Mouse (Mus musculus) mouse trophoblast stem cell (cell line): ENCODE measurements around the gene Nlrp6.
"Not testable (repeated sequence)": the region's sequence is repeated elsewhere in the genome, so short reads cannot be mapped to it uniquely, and the experiment has no call there.

Experiments used
- in situ Hi-C, 2 experiments: fragments of 300-500 bp; cut with MseI, MboI; formaldehyde crosslinking; loops; 2 replicates in 1 of 2; 3 replicates in 1 of 2; pipeline ENCODE4 v1.15.1; 2025

Gene Nlrp6

DNA sequence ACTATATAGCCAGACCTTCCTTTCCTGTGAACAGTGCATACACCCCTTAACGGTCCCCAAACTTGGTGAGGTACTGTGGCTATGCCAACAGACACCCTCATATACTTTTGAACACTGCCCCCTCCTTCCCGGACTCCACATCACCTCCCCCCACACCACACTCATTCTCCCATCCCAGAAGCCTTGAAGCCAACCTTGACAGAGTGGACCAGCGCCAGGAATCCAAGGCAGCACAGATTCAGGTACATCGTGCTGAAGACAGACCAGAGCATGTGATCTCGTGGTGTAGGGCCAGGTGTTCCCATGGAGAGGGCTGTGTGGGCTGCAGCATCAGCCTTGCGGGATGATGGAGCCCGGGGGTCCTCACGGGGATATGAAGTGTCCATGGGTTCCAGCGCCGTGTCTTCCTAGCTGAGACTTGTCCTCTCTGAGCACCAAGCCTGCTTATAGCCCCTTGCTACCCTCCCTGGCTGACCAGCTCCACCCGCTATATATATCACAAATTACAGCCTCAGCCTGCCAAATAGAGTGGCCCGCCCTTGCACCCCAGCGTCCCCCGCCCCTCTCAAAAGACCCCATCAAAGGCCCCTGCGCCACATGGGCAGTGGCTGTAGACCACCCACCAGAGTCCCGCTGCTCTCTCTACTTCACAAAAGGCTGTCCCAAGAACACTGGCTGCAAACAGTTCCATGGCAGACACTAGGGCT is 29.3 kb downstream of the Nlrp6 start, which contains the start of gene Ifitm5:
Ifitm5 (minus strand) TSS at position 468 of the 707 bp plus-strand sequence.
- in situ Hi-C loops = no loop called here

- in situ Hi-C loops = no loop called here
Observed at GRCm38 (mm10) chr7:140951051-140951450, 30.3 kb downstream of the Nlrp6 start.

DNA sequence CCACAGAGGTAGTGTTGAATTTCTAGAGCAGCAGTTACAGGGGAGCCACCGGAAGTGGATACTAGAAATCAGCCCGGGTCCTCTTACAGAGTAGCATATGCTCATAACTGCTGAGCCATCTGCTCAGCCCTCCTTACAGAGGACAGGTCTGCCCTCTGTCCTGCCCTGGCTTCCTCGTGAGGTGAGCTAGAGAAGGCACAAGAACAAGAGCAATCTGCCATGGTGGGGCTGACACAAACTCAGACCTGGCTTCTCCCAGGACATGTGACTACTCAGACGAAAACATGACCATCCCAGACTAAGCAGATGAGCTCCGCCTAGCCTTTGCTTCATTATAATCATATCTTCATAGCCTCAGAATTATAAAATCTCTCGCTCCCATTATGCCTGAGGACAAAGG is 31.1 kb downstream of the Nlrp6 start:
- in situ Hi-C loops = no loop called here

DNA sequence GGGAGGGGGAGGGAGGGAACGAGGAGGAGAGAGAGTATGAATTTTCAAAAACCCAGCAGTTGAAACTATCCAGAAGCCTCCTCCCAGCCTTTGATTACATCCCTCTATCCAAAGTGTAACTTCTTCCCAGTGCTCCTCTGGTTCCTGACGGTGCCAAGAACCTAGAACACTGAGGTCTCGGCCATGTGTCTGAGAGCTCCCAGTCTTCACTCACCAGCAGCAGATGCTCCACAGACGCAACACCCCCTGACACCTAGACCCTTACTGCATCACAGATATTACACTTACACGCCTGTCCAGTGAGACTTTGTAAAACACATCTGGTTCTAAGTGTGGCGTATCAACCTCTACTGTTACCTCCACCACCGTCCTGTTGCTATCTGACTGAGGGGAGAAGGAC is 31.7 kb downstream of the Nlrp6 start:
- in situ Hi-C loops = no loop called here

DNA sequence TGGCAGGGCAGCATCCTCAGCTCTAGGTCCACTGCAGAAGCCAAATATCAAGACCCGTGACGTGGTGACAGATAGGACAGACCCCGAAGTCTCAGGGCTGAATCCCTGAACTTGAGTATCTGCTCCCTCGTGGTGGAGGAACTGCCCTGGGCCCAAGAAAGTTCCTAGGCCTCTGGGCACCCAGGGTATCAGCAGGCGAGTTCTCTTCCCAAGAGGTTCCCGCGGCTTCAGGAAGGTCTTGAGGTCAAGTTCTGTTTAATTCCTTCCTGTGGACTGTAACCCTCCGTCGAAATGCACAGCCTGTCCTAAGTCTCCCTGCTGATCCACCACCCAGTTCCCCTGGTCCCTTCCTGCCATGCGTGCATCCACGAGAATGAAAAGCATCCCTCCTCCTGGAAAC is 32.4 kb downstream of the Nlrp6 start:
- in situ Hi-C loops = no loop called here

- in situ Hi-C loops = no loop called here
Observed at GRCm38 (mm10) chr7:140953800-140954732, 33.4 kb downstream of the Nlrp6 start.

GRCm38 (mm10) chr7:140954733-140955071 is 34.0 kb downstream of the Nlrp6 start:
- in situ Hi-C loops = loop anchor here (5.0 kb wide), 2 partner anchors 88 to 93 kb away; no protein-coding TSS in a partner anchor

- in situ Hi-C loops = loop anchor here (5.0 kb wide), 2 partner anchors 87 to 92 kb away; no protein-coding TSS in a partner anchor
Observed at GRCm38 (mm10) chr7:140955342-140955741, 34.6 kb downstream of the Nlrp6 start.

GRCm38 (mm10) chr7:140955758-140956555 is 35.3 kb downstream of the Nlrp6 start, which contains the start of the genes Gm45717 and Ifitm2:
Gene Gm45717 (minus strand): TSS chr7:140955937.
Gene Ifitm2 (minus strand): TSS chr7:140955987.
- in situ Hi-C loops = loop anchor here (5.0 kb wide), 2 partner anchors 86 to 91 kb away; no protein-coding TSS in a partner anchor

DNA sequence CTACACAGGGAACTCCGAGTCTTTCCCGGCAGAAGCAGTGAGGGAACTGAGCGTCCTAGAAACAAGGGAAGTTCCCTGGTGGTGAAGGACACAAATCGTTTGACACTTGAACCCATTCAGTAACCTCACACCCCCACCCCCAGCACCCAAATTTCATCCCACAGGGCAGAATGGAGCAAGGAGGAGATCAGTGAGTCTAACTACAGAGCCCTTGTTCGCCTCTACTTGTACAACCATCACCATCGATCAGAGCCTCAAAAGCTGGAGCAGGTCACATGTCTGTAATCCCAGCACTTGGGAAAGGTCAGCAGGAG is 35.8 kb downstream of the Nlrp6 start:
- in situ Hi-C loops = loop anchor here (5.0 kb wide), 2 partner anchors 86 to 91 kb away; no protein-coding TSS in a partner anchor

DNA sequence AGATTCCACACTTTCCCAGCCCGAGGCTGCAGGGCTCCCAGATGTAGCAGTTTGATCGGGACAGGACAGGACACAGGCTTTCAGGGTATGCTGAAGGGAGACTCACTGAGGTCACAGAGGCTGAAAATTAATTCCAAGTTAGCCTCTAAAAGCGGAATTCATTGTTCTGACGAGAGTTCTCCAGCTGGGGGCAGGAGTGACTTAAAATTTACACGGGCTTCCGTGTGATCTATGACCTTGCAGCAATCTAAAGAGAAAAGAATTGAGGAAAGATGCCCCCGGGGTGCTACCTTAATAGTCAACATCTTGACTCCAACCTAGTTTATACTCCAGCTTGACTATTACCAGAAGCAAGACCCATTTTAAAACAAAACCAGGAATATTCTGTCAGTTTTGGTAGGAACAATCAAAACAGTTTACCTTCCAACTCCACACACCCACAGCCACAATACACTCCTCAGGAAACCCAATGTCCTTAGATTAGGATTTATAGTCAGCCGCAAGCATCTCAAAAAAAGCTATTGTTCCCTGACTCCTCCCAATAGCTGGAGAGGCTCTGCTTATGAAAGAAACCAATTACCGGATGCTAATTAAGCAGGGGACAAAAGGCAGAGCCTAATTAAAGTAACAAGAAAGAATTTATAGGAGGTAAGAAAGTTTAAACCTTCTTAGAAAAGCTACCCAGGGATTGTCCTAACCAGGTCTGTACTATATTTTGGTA is 38.6 kb downstream of the Nlrp6 start:
- in situ Hi-C loops = loop anchor here (5.0 kb wide), 2 partner anchors 83 to 88 kb away; no protein-coding TSS in a partner anchor

- in situ Hi-C loops = no loop called here
Observed at GRCm38 (mm10) chr7:140960026-140960425, 39.3 kb downstream of the Nlrp6 start.

- in situ Hi-C loops = no loop called here
Observed at GRCm38 (mm10) chr7:140961416-140961815, 40.7 kb downstream of the Nlrp6 start.

GRCm38 (mm10) chr7:140962733-140963132 is 42.0 kb downstream of the Nlrp6 start:
- in situ Hi-C loops = no loop called here

DNA sequence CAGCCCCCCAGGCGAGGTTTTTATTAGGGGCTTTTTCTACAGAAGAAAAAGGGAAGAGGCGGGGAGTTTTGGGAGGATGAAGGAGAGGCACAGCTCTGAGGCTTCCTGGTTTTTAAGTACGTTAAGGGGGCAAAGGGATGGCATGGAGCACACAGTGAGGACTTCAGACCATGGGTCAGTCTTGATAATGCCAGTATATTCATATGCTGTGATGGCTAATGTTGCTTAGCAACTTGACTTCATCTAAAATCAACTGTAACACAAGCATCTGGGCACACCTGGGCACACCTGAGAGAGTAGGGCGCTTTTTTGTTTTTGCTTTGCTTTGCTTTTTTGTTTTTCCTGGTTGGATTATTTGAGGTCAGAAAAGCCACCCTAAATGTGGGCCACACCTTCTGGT is 46.2 kb downstream of the Nlrp6 start, which contains the start of gene Ifitm1:
Ifitm1 (plus strand) TSS at position 301 of the 400 bp plus-strand sequence.
- in situ Hi-C loops = no loop called here

DNA sequence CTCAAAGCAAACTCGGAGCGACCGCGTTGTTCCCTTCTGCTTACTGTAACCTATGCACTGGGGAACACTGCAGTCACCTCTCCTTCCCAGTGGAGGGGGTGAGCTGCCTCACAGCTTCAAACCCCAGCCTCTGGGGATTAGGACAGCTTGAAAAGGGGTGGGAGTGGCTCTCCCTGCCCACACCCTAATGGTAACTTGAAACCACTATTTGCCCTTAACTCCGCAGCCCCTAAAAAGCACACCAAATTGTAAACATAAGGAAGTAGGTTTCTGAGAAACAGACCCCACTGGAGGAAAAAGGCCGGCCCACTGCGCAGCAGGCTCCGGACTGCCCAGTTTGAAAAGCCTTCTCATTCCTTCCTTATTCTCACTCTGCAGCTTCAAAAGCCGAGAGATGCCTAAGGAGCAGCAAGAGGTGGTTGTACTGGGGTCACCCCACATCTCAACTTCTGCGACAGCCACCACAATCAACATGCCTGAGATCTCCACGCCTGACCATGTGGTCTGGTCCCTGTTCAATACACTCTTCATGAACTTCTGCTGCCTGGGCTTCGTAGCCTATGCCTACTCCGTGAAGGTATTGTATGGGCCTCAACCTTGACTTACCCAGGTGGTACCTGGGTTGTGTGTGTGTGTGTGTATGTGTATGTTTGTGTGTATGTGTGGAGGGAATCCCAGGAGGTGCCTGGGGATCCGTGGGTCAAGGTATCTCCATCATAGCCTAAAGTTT is 47.3 kb downstream of the Nlrp6 start:
- in situ Hi-C loops = no loop called here

GRCm38 (mm10) chr7:140968710-140969109 is 48.0 kb downstream of the Nlrp6 start:
- in situ Hi-C loops = not testable (repeated sequence)

- in situ Hi-C loops = no loop called here
Observed at GRCm38 (mm10) chr7:140970931-140971330, 50.2 kb downstream of the Nlrp6 start.

DNA sequence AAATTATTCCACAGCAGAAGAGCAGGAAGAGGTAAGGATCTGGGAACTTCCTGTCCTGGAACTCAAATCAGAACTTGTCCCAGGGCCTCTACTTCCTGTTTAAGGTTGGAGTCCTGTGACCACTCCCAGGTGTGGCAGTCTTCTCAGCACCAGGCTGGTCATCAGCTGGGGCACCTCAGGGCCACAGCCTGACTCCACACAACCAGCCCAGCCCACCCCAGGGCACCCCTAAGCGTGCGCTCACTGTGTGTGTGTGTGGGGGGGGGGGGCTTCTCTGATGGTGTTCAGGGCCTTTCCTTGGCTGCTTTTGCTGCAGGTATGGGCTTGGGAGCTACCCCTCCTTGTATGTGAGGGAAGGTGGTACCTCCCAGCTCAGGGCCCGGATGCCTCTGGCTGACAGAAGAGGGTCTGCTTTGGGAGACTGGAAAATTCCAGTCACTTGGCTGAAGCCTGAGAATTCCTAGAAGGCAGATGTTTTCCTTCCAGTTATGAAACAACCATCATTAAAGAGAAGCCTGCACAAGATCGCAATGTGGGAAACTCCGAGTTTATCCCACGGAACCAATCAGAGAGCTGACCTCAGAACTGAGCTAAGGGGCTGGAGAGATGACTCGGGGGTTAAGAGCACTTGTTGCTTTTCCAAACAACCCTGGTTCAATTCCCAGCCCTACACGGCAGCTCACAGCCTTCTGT is 50.9 kb downstream of the Nlrp6 start:
- in situ Hi-C loops = no loop called here
